Mouse (Mus musculus) spleen, postnatal 0 days (tissue): ENCODE results near the gene Abcc1. TPM values are rescaled to one million over a fixed set of nuclear protein-coding genes. Genes with fewer than 3 reads are reported as not detected.

ENCODE experiments used
- polyA plus RNA-seq: library from polyadenylated mRNA; unstranded; fragments of >200 nt; fragmentation: Nextera tagmentation; extraction: Ambion mirVana; gene quantifications from 2 replicates; pipeline ENCODE4 v1.2.1, GENCODE M21; 2015

Gene Abcc1
- 4.8 and 7.3 TPM in 2 replicates for polyA plus RNA-seq

DNA sequence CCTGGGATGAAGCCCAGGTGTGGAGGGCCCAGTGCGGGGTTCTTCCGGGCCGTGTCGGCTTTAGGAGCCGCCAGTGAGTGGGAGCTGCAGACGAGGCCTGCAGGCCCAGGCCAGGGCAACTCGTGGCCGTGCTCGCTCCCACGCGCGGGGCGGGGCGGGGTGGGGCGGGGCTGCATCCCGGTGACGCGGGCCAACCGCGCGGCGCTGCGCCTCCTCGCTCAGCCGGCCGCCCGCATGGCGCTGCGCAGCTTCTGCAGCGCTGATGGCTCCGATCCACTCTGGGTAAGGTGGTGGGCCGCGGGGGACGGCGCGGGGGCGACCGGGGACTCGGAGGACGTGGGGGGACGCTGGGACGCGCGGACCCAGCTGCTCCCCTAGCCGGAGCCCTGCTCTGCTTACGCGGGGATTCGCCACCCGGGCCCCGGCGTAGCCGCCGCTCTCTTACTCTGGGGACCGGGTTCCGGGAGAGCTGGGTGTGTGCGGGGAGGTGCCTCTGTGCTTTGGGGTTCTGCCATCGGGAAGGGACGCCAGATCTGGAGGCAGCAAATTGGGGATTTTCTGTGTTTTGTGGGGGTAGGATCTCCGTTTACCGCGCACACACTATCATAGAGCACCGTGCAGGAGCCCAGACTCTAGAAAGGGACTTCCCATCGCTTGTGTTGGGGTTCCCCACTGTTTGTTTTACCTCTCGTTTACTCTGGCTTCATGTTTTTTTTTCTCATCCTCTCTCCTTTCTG lies at the start of gene Abcc1:
Gene Abcc1, plus strand, starts transcription at position 197 of the 737 bp plus-strand sequence.

GRCm38 (mm10) chr16:14316884-14317876 lies 44.2 kb upstream of the Abcc1 start, which contains the start of gene Fopnl:
Fopnl (minus strand) TSS chr16:14317405.

Other genes starting within 250 kb of the Abcc1 start
- gene Nde1, start 198.3 kb upstream of the Abcc1 start, polyA plus RNA-seq: 56.9 and 57.9 TPM in 2 replicates
- 9.6 and 11.6 TPM in 2 replicates for gene Marf1, start 198.2 kb upstream of the Abcc1 start, polyA plus RNA-seq
- 4.6 and 5.7 TPM in 2 replicates for gene Myh11, start 70.2 kb upstream of the Abcc1 start, polyA plus RNA-seq
- gene Fopnl, start 44.2 kb upstream of the Abcc1 start, polyA plus RNA-seq: 97.0 and 98.8 TPM in 2 replicates
- not detected in 2 replicates for gene A630010A05Rik, start 200.8 kb downstream of the Abcc1 start, polyA plus RNA-seq